Mouse (Mus musculus) midbrain, embryonic 10.5 days (tissue): ENCODE data around the gene Tldc1. TPM values are rescaled to one million over a fixed set of nuclear protein-coding genes. Genes with fewer than 3 reads are reported as not detected.
A peak's percentile ranks its signal among the peaks of the same experiment; 100 is the strongest.

Experiments
- DNase-seq: peaks from one replicate; pipeline ENCODE4 v3.0.0-alpha.2; 2017; ENCODE audit warnings: low spot score
- H3K27ac ChIP-seq: fragments of 300-500 bp; sonication (generic); replicated peaks from 2 replicates; pipeline ENCODE4 v1.5.1; 2016; ENCODE audit warnings: mild to moderate bottlenecking
- H3K27me3 ChIP-seq: fragments of 300-500 bp; sonication (generic); 2 replicates; pipeline ENCODE4 v1.6.1; 2016; ENCODE audit warnings: low read depth, mild to moderate bottlenecking; ENCODE audit not compliant: poor library complexity, severe bottlenecking
- H3K36me3 ChIP-seq: fragments of 300-500 bp; sonication (generic); 2 replicates; pipeline ENCODE4 v1.6.1; 2016; ENCODE audit warnings: mild to moderate bottlenecking, moderate library complexity
- H3K4me1 ChIP-seq: fragments of 300-500 bp; sonication (generic); 2 replicates; pipeline ENCODE4 v1.6.1; 2016
- H3K4me3 ChIP-seq: fragments of 300-500 bp; sonication (generic); 2 replicates; pipeline ENCODE4 v1.5.1; 2016; ENCODE audit warnings: mild to moderate bottlenecking, moderate library complexity
- H3K9me3 ChIP-seq: fragments of 300-500 bp; sonication (generic); replicated peaks from 2 replicates; pipeline ENCODE4 v1.6.1; 2016; ENCODE audit warnings: mild to moderate bottlenecking
- WGBS: fragments of 180-500 bp; shearing (Covaris S2); methylation state at CpG from one replicate; pipeline ENCODE4 v1.1.7; 2016; 5-methylcytosine and 5-hydroxymethylcytosine counted together
- polyA plus RNA-seq: library from polyadenylated mRNA; unstranded; fragments of >200 nt; fragmentation: Nextera tagmentation; extraction: Ambion mirVana; gene quantifications from 2 replicates; pipeline ENCODE4 v1.2.1, GENCODE M21; 2016

Tldc1 gene
- polyA plus RNA-seq, 1 experiment from 2014 or later, result 15.4 TPM

DNA sequence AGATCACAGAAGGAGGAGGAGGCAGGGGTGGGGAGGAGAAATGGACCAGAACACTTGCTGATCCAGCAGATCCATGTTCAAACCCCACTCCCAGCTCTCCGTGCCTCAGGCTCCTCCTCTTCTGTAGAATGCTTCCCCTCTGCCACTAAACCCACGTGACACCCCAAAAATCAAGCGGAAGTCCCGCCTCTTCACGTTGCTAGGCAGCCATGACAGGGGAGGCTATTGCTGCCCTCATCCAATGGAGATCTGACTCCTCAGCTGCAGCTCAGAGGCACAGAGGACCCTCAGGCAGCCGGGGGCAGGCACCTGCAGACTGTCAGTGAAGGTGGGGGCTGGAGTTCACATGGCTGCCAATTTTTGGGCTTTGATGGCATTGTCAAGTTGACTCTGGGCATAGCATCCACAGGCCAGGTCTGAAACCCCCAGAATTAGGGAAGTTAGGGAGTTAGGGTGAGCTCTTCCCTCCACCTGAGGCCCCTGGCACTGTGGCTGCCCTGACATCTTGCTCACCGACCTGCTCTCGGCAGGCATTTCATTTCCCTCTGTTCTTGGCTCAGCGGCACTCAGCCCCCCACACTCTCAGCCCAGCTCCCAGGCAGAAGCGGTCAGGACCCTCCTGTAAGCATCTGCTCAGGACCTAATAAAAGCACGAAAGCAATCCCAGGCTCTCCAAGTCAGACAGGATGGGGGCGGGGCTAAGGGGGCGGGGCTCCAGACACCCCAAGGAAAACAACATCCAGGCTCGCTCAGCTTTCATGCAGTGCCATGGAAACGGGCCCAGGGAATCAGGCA is 20.2 kb upstream of the Tldc1 start:
- H3K4me3 ChIP-seq, result peak overlapping the region; percentile 20

DNA sequence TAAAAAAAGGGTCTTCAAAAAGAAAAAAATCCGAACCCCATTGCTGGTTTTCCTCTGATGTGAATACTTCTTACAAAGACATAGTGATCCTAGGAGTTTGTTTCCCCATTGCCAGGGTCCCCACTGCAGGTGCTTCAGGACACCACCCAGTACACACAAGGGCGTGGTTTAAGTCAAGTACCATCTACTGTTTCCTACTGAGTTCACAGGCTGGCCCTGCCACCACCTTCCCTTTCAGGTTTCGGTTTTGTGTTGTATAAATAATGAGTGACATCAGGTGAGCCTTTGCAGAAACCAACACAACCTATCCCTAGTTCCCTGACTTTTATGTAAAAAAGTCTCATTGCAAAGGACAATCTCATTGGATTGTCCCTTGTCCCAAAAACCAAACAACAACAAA is 17.4 kb upstream of the Tldc1 start:
- Histone ChIP-seq H3K27ac (no peak overlapping the region), H3K36me3 (no peaks in the 10 kb centered on the region), H3K4me1 (peaks cover 86% of the 10 kb centered on the region), H3K9me3 (no peaks in the 10 kb centered on the region), H3K4me3 (no peak overlapping the region), H3K27me3 (no peaks in the 10 kb centered on the region)
- WGBS, result 84% methylated on average over 3 of the region's 3 CpGs
- DNase-seq, result no peak

More for the DNA sequence above, 20.2 kb upstream of the Tldc1 start:
- Histone ChIP-seq H3K36me3 (no peaks in the 10 kb centered on the region), H3K27ac (peak overlapping the region; percentile 86), H3K27me3 (no peaks in the 10 kb centered on the region; the same call in 1 of the 2 replicates), H3K9me3 (no peaks in the 10 kb centered on the region), H3K4me1 (peaks cover 73% of the 10 kb centered on the region)
- WGBS, result 10% methylated on average over 15 of the region's 15 CpGs
- DNase-seq, result peak; percentile 76

DNA sequence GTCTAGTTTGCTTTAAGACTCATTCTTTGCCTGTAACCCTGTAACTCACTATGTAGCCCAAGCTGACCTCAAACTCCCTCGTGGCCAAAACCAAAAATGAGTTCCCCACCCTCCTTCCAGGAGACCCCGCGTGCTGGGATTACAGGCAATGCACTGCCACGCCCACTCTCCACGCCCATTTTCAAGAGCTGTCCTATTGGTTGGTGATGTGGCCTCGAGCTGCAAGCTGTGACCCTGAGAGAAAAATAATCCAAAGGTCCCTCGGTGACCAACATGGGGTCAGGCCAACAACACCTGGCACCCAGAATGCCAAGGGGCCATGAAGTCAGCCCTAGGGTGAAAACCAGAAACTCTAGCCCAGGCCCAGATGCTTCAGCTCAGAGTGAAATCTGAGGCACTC is 16.5 kb upstream of the Tldc1 start:
- peaks cover 86% of the 10 kb centered on the region for H3K4me1 ChIP-seq
- no peaks in the 10 kb centered on the region for H3K9me3 ChIP-seq

DNA sequence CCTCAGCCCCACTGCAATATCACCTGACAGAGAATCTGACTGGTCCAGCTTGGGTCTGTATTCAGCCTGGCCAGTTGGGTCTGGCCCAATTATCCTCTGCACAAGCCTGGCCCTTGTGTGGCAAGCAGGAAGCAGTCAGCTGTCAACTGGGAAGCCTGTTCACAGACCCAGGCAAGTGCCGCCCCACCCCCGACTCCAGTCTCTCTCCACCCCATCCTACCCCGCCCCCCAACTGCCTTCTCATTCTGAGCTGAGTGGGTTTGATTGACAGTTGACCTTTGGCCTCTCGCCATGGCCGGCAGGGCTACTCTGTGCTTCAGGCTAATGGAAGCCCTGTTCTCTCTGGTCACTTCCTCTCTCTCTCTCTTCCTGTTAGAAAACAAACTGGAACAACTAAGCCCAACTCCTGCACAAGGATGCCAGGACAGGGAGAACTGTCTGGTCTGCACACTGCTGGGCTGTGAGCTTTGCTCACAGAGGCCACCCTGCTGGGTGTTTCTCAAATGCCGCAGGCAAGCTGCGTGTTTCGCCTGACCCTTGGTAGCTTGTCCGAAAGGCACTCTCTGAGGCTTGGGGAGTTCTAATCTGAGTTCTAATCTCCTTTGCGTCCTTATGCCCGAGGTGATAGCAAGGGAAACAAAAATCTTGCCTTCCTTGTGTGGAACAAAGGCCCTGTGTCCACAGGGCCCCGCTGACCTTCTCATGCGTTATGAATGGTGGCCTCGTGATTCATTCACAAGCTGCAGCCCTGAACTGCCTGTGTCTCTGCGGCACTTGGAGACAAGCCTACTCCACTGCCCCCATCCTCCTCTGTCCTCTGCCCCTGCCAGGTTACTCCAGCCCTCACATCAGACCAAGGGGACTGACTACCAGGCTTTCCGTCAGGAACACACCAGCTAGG is 13.8 kb upstream of the Tldc1 start:
- H3K4me1 ChIP-seq, result peaks cover 89% of the 10 kb centered on the region
- DNase-seq, result peak; percentile 93

More for the DNA sequence above, 16.5 kb upstream of the Tldc1 start:
- Histone ChIP-seq H3K4me3 (no peak overlapping the region), H3K36me3 (no peaks in the 10 kb centered on the region), H3K27me3 (0 out of 2 replicates have a peak, but pooled peaks cover 1% of the 10 kb centered on the region), H3K27ac (peak overlapping the region; percentile 50; the same call in 1 of the 2 replicates)
- WGBS, result 51% methylated on average over 7 of the region's 7 CpGs
- no peak for DNase-seq

GRCm38 (mm10) chr8:119789581-119789980 is 11.4 kb upstream of the Tldc1 start:
- Histone ChIP-seq H3K36me3 (no peaks in the 10 kb centered on the region), H3K4me1 (peaks cover 99% of the 10 kb centered on the region), H3K27ac (peak overlapping the region; percentile 65), H3K27me3 (0 out of 2 replicates have a peak, but pooled peaks cover 9% of the 10 kb centered on the region), H3K9me3 (no peaks in the 10 kb centered on the region), H3K4me3 (no peak overlapping the region)
- WGBS, result 74% methylated on average over 7 of the region's 7 CpGs
- DNase-seq, result no peak

More for the DNA sequence above, 13.8 kb upstream of the Tldc1 start:
- Histone ChIP-seq H3K27ac (peak overlapping the region; percentile 89), H3K4me3 (peak overlapping the region; percentile 3; the same call in 1 of the 2 replicates), H3K36me3 (no peaks in the 10 kb centered on the region), H3K9me3 (no peaks in the 10 kb centered on the region), H3K27me3 (0 out of 2 replicates have a peak, but pooled peaks cover 9% of the 10 kb centered on the region)
- 5% methylated on average over 16 of the region's 16 CpGs for WGBS

DNA sequence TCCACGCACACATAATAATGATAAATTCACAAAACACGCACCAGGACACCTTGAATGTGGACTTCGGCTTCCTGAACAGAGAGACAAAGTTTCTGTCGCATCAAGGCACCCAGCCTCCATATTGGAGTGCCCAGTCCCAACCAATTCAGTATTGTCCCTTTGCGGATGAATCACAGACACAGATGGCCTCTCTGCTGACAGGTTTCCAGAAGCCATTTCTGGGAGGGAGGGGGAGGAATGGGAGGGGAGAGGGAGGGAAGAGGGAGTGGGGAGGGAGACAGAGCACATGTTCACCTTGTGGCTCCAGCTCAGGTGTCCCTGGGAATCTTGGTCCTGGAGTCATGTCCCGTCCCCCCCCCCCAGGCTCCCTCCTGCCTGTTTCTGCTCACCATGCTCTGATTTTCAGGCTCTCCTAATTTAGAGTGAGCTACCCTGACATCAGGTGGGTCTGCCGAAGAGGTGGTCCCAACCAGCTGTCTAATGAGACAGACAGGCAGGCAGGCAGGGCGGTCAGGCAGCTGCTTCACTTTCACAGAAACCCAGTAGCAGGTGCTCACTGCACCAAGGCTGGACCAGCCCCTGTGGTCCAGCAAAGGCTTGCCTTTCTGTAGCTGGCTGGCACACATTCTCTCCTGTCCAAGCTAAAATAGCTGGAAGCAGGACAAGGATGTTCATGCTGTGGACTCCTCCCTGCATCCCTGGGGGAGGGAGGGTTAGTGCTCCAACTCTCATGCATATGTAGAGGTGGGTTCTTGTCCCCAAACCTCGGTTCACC is 10.6 kb upstream of the Tldc1 start:
- peak overlapping the region; percentile 65 for H3K27ac ChIP-seq
- H3K4me1 ChIP-seq, result peaks cover 99% of the 10 kb centered on the region
- H3K36me3 ChIP-seq, result no peaks in the 10 kb centered on the region
- H3K4me3 ChIP-seq, result no peak overlapping the region
- WGBS, result 76% methylated on average over 9 of the region's 9 CpGs
- no peaks in the 10 kb centered on the region for H3K9me3 ChIP-seq
- H3K27me3 ChIP-seq, result peaks cover 9% of the 10 kb centered on the region; the same call in 1 of the 2 replicates
- DNase-seq, result no peak

DNA sequence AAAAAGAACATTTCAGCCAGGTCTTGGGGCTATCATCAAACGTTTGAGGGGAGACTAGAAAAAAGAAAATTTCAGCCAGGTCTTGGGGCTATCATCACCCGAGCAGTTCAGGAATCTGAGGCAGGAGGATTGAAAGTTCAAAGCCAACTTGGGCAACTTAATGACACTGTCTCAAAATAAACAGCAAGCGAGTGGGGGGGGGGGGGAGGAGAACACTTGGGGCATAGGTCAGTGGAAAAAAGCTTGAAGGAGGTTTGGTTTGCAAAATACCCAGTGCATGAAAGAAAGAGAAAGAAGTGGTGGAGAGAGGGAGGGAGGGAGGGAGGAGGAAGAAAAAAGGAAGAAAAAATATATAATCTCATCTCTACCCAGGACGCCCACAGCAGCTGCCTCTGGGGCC is 9.1 kb upstream of the Tldc1 start:
- no peak for DNase-seq
- Histone ChIP-seq H3K4me1 (peaks cover 92% of the 10 kb centered on the region), H3K36me3 (no peaks in the 10 kb centered on the region), H3K27me3 (peaks cover 9% of the 10 kb centered on the region; the same call in 1 of the 2 replicates), H3K9me3 (no peaks in the 10 kb centered on the region), H3K27ac (0 out of 2 replicates have a peak overlapping the region, but pooled peaks have one; percentile 73), H3K4me3 (no peak overlapping the region)
- 61% methylated on average over 4 of the region's 4 CpGs for WGBS

GRCm38 (mm10) chr8:119786871-119787270 is 8.7 kb upstream of the Tldc1 start:
- no peak overlapping the region for H3K4me3 ChIP-seq
- no peak for DNase-seq
- 90% methylated on average over 3 of the region's 3 CpGs for WGBS
- H3K4me1 ChIP-seq, result peaks cover 87% of the 10 kb centered on the region
- peaks cover 9% of the 10 kb centered on the region; the same call in 1 of the 2 replicates for H3K27me3 ChIP-seq
- no peaks in the 10 kb centered on the region for H3K9me3 ChIP-seq
- no peaks in the 10 kb centered on the region for H3K36me3 ChIP-seq
- H3K27ac ChIP-seq, result peak overlapping the region; percentile 73; the same call in 1 of the 2 replicates

DNA sequence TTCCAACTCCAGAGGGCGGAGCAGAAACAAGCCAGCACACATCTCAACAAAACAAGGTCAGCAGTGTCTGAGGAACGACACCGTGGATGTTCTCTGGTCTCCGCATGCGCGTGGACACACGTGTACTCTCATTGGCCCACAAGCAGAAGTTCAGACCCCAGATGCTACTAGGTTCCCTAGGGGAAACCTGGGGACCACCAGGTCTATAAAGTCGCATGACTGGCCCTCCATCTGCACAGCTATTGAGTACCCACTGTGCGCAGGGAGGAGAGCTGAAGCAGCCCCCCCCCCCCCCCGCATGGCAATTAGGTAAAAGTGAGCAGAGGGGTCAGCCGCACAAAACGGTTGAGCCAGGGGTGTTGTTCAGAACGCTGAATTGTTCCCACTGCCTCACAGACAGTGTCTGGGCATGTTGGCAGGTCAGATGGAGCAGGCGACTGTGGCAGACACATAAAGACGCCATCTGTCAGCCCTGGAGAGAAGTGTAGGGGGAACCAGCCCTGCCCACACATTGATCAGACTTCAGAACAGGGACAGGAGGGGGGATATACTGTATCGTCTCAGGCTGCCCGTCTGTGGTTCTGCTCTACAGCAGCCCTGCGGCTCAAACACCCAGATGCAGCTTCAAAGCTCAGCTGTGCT is 7.7 kb upstream of the Tldc1 start:
- WGBS, result 57% methylated on average over 18 of the region's 18 CpGs
- H3K4me1 ChIP-seq, result peaks cover 80% of the 10 kb centered on the region
- no peak for DNase-seq

GRCm38 (mm10) chr8:119784676-119785075 is 6.5 kb upstream of the Tldc1 start:
- Histone ChIP-seq H3K27ac (peak overlapping the region; percentile 68), H3K36me3 (no peaks in the 10 kb centered on the region), H3K4me1 (peaks cover 71% of the 10 kb centered on the region), H3K27me3 (peaks cover 8% of the 10 kb centered on the region; the same call in 1 of the 2 replicates), H3K9me3 (no peaks in the 10 kb centered on the region), H3K4me3 (no peak overlapping the region)
- no peak for DNase-seq
- WGBS, result 67% methylated on average over 7 of the region's 7 CpGs

More for the DNA sequence above, 7.7 kb upstream of the Tldc1 start:
- no peaks in the 10 kb centered on the region for H3K36me3 ChIP-seq
- H3K4me3 ChIP-seq, result no peak overlapping the region
- H3K9me3 ChIP-seq, result no peaks in the 10 kb centered on the region
- peaks cover 9% of the 10 kb centered on the region; the same call in 1 of the 2 replicates for H3K27me3 ChIP-seq
- peak overlapping the region; percentile 73 for H3K27ac ChIP-seq

- peaks cover 2% of the 10 kb centered on the region; the same call in 1 of the 2 replicates for H3K27me3 ChIP-seq
- no peaks in the 10 kb centered on the region for H3K9me3 ChIP-seq
- H3K4me3 ChIP-seq, result no peak overlapping the region
- H3K27ac ChIP-seq, result peak overlapping the region; percentile 68
- WGBS, result 53% methylated on average over 9 of the region's 9 CpGs
- no peaks in the 10 kb centered on the region for H3K36me3 ChIP-seq
- H3K4me1 ChIP-seq, result peaks cover 65% of the 10 kb centered on the region
- no peak for DNase-seq
These were observed 5.9 kb upstream of the Tldc1 start for GRCm38 (mm10) chr8:119784141-119784574.
